10 mouse cellular contexts compared by ENCODE assay signal in the genomic region with DNA sequence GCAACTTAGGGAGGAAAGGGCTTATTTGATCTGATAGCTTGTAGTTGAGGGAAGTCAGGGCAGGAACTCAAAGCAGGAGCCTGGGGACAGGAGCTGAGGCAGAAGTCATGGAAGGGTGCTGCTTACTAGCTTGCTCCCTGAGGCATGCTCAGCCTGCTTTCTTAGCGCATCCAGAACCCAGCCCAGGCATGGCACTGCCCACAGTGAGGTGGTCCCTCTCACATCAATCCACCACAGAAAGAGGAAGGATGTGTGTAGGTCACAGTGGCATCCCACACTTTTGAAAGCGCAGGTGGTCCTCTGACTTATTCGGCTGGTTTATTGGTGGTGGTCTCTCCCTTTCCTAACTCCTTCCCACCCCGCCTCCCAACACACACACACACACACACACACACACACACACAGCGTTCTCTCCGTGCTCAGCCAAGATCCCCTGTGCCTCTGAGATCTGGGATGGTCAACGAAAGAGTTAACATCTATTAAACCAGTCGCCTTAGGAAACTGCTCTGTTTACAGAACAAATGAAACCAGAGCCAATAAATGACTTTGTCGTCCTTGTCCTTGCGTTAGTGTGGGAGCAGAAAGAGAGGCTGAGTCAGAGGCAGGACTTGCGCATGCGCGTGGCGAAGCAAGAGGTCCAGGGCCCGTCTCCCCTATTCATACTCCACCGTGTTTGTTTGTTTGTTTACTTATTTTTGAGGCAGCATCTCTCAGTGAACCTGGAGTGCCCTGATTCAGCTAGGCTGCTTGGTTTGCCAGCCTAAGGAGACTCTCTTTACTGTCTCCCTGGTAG. TPM values are rescaled to one million over a fixed set of nuclear protein-coding genes. Genes with fewer than 3 reads are reported as not detected.
DNase-seq lines count a peak whose midpoint lies in the region; ATAC-seq and TF ChIP-seq lines count a peak whose summit lies in the region.
"Had no signal": no experiment of that assay in that cellular context is flagged by ENCODE, and none has a peak within 500 bp of the region (broad histone marks: within the 10 kb centered on the region; RNA-seq: fewer than 3 reads in every experiment).

No protein-coding gene starts in this region.

- no peak overlapping the region for H3K9ac ChIP-seq in hindbrain, embryonic 11.5 days (ENCODE audit: low read depth, low read length)
- no peak overlapping the region for H3K9ac ChIP-seq in lung, embryonic 14.5 days

- 82% methylated on average over 16 of the region's 16 CpGs for WGBS in hindbrain, embryonic 10.5 days
- WGBS in hindbrain, embryonic 11.5 days = 83% methylated on average over 16 of the region's 16 CpGs
- 41% methylated on average over 16 of the region's 16 CpGs for WGBS in lung, embryonic 14.5 days

- no peak overlapping the region for H3K4me2 ChIP-seq in hindbrain, embryonic 11.5 days (replicated peaks; ENCODE audit: low read depth, low read length)
- peak overlapping the region; percentile 39 for H3K4me2 ChIP-seq in lung, embryonic 14.5 days
- H3K4me2 ChIP-seq: midbrain, embryonic 12.5 days had no signal

- H3K9me3 ChIP-seq in hindbrain, embryonic 10.5 days = no peaks in the 10 kb centered on the region
- H3K9me3 ChIP-seq in hindbrain, embryonic 11.5 days (ENCODE audit: control insufficient read depth, low read length) = no peaks in the 10 kb centered on the region
- no peaks in the 10 kb centered on the region for H3K9me3 ChIP-seq in lung, embryonic 14.5 days (ENCODE audit: low read depth, low read length)
- H3K9me3 ChIP-seq: heart, embryonic 13.5 days; midbrain, embryonic 12.5 days had no signal

- no peak for DNase-seq in hindbrain, embryonic 10.5 days (ENCODE audit: low spot score)
- no peak for DNase-seq in hindbrain, embryonic 11.5 days (ENCODE audit: low spot score)
- DNase-seq in 3134 (ENCODE audit: extremely low read depth, insufficient read length, low spot score) = peak; percentile 51
- peak; percentile 86 for DNase-seq in adrenal gland, adult 8-10 months
- peak; percentile 84 for DNase-seq in lung, embryonic 14.5 days
- no peak for DNase-seq in frontal cortex, postnatal 10 days (ENCODE audit: low spot score in 2 of 2)
- no peak for DNase-seq in kidney, postnatal 14 days

- H3K4me3 ChIP-seq in hindbrain, embryonic 10.5 days = no peak overlapping the region
- no peak overlapping the region for H3K4me3 ChIP-seq in hindbrain, embryonic 11.5 days (ENCODE audit: low read depth, low read length)
- no peak overlapping the region for H3K4me3 ChIP-seq in lung, embryonic 14.5 days (ENCODE audit: low read depth, low read length)
- H3K4me3 ChIP-seq: heart, embryonic 13.5 days; midbrain, embryonic 12.5 days had no signal

- no peaks in the 10 kb centered on the region for H3K36me3 ChIP-seq in hindbrain, embryonic 10.5 days
- H3K36me3 ChIP-seq in hindbrain, embryonic 11.5 days (ENCODE audit: control insufficient read depth, insufficient read depth, low read length) = no peaks in the 10 kb centered on the region
- no peaks in the 10 kb centered on the region for H3K36me3 ChIP-seq in lung, embryonic 14.5 days (ENCODE audit: insufficient read depth)
- H3K36me3 ChIP-seq: heart, embryonic 13.5 days; midbrain, embryonic 12.5 days had no signal

- ATAC-seq in hindbrain, embryonic 11.5 days (ENCODE audit: low FRiP score) = no peak
- ATAC-seq in lung, embryonic 14.5 days (ENCODE audit: insufficient read depth) = peak; percentile 47; the same call in 1 of the 2 replicates
- no peak for ATAC-seq in inflammation-experienced regulatory T-cells, adult 6 months

- no peaks in the 10 kb centered on the region for H3K27me3 ChIP-seq in hindbrain, embryonic 10.5 days (ENCODE audit: insufficient read depth, poor library complexity, severe bottlenecking)
- H3K27me3 ChIP-seq in hindbrain, embryonic 11.5 days (ENCODE audit: control insufficient read depth, insufficient read depth, low read length) = no peaks in the 10 kb centered on the region
- no peaks in the 10 kb centered on the region for H3K27me3 ChIP-seq in lung, embryonic 14.5 days (ENCODE audit: insufficient read depth, low read length)
- H3K27me3 ChIP-seq: heart, embryonic 13.5 days; midbrain, embryonic 12.5 days had no signal

- H3K27ac ChIP-seq in hindbrain, embryonic 10.5 days = peak overlapping the region; percentile 37
- H3K27ac ChIP-seq in hindbrain, embryonic 11.5 days (ENCODE audit: low read depth, low read length) = no peak overlapping the region
- peak overlapping the region; percentile 22; the same call in 1 of the 2 replicates for H3K27ac ChIP-seq in lung, embryonic 14.5 days (ENCODE audit: low read depth)
- H3K27ac ChIP-seq: midbrain, embryonic 12.5 days had no signal

- no peak for TF ChIP-seq CTCF in lung, embryonic 14.5 days (IDR thresholded peaks at IDR 0.05; ENCODE audit: low read depth)

- peaks cover 35% of the 10 kb centered on the region for H3K4me1 ChIP-seq in hindbrain, embryonic 10.5 days (replicated peaks)
- H3K4me1 ChIP-seq in hindbrain, embryonic 11.5 days (replicated peaks; ENCODE audit: control insufficient read depth, insufficient read depth, low read length) = no peaks in the 10 kb centered on the region; the same call in 1 of the 2 replicates
- H3K4me1 ChIP-seq in lung, embryonic 14.5 days (ENCODE audit: insufficient read depth) = peaks cover 15% of the 10 kb centered on the region

RNA-seq across cellular contexts. Expression of a gene that starts 49.1 kb away (rescaled TPM):
- polyA plus RNA-seq in hindbrain, embryonic 10.5 days (2016; fragmentation: Nextera tagmentation; extraction: Ambion mirVana) = 13.9 and 20.1 TPM in 2 replicates
- 12.2 and 12.9 TPM in 2 replicates for polyA plus RNA-seq in hindbrain, embryonic 11.5 days (2014; fragmentation: Nextera tagmentation; extraction: Ambion mirVana)
- total RNA-seq in adrenal gland, adult 8-10 months (2022) = 10 to 100 TPM; 48.7 to 56.9 (median 53.8) TPM
- 13.2 and 14.2 TPM in 2 replicates for polyA plus RNA-seq in lung, embryonic 14.5 days (2014; fragmentation: Nextera tagmentation; extraction: Ambion mirVana)
- 1 to 10 TPM in 2 of 3 experiments, under 1 TPM in 1; 0.39 to 2.2 (median 2.0) TPM for polyA plus RNA-seq in inflammation-experienced regulatory T-cells, adult 6 months (2017; shearing (Covaris generic))

RNA-seq across cellular contexts. Expression of a gene that starts 50.9 kb away (rescaled TPM):
- polyA plus RNA-seq in hindbrain, embryonic 10.5 days (2016; fragmentation: Nextera tagmentation; extraction: Ambion mirVana) = 6.0 and 8.0 TPM in 2 replicates
- polyA plus RNA-seq in hindbrain, embryonic 11.5 days (2014; fragmentation: Nextera tagmentation; extraction: Ambion mirVana) = 7.7 and 9.7 TPM in 2 replicates
- total RNA-seq in adrenal gland, adult 8-10 months (2022) = 1 to 10 TPM; 3.4 to 5.4 (median 4.9) TPM
- 7.6 and 8.1 TPM in 2 replicates for polyA plus RNA-seq in lung, embryonic 14.5 days (2014; fragmentation: Nextera tagmentation; extraction: Ambion mirVana)
- polyA plus RNA-seq in inflammation-experienced regulatory T-cells, adult 6 months (2017; shearing (Covaris generic)) = under 1 TPM in 2 of 3 experiments, not detected in 1; 0.16 to 0.38 TPM

Comparison
In these comparisons a context has a peak if more than half of its experiments do, and no peak if none do; other contexts are left out.
1. DNase-seq: peak in 3134 (single experiment), adrenal gland, adult 8-10 months (single experiment) and lung, embryonic 14.5 days (single experiment); none in hindbrain, embryonic 10.5 days (single experiment), hindbrain, embryonic 11.5 days (single experiment), frontal cortex, postnatal 10 days (0 of 2) and kidney, postnatal 14 days (single experiment).